Mouse (Mus musculus) ES-E14 (cell line): ENCODE measurements around the gene Lrba.

Source experiments
- CHD2 ChIP-seq: IDR thresholded peaks from 2 replicates; pipeline ENCODE4 v1.6.1; 2014; ENCODE audit warnings: mild to moderate bottlenecking, low read depth, low read length, inconsistent platforms
- HCFC1 ChIP-seq: IDR thresholded peaks from 2 replicates; pipeline ENCODE4 v1.6.1; 2012; ENCODE audit warnings: low read length, inconsistent platforms, borderline replicate concordance; ENCODE audit not compliant: insufficient read depth
- MAFK ChIP-seq: IDR thresholded peaks from 2 replicates; pipeline ENCODE4 v1.6.1; 2014; ENCODE audit warnings: mild to moderate bottlenecking, low read depth, low read length, inconsistent platforms; ENCODE audit not compliant: insufficient read depth
- ZC3H11A ChIP-seq: IDR thresholded peaks from 2 replicates; pipeline ENCODE4 v1.6.1; 2012; ENCODE audit warnings: low read depth, mild to moderate bottlenecking, inconsistent platforms, low read length, borderline replicate concordance

GRCm38 (mm10) chr3:86552170-86552569 lies 327.7 kb downstream of the Lrba start:
- TF ChIP-seq ZC3H11A = no peak
- no peak for TF ChIP-seq MAFK
- TF ChIP-seq CHD2 = no peak
- TF ChIP-seq HCFC1 = no peak
